Mouse (Mus musculus) forelimb bud, embryonic 11.5 days (tissue): ENCODE measurements at regions not wholly inside any gene's neighbourhood (a gene's known extent, or its start where the extent isn't known, plus 50 kb on each side); places are given as distances from the start of the nearest gene placed in this dataset.

Experiments used
- DNase-seq: peaks from one replicate; pipeline ENCODE4 v3.0.0-alpha.2; 2012; ENCODE audit warnings: low read depth, low spot score

DNA sequence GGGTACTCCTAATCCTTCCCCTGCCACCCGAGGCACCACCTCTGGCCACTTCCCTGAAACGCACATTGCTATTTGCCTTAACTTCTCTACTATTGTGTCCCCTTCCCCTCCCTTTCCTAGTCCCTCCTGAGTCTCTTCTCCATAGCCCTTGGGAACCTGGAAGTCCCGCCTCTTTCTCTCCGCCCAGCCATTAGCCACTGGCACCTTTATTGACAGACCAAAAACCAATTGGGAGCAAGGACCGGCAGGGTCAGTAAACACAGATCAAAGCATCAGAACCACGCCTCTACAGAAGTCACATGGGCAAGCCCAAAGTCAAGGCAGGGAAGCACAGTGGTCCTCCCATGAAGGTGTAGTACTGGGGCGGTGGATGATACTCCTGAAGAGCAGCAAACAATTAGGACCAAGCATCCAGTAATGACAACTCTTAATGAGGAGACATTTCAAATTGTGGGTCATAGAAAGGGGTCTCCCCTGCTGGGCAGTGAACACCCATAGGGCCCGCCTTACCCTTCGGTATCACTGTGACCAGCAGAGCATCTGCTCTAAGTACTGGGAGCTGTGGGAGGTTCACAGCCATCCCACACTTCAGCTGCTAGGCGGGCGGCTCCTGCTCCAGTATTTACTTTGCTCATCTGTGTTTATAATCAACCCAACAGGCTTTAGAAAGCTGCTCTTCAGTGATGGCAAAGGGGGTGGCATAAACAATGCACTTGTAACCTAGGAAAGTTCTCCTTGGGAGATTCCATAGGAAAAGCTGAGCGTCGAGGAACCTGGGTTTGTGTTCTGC, 226.5 kb upstream of the Mphosph6 start:
- DNase-seq, result no peak

DNA sequence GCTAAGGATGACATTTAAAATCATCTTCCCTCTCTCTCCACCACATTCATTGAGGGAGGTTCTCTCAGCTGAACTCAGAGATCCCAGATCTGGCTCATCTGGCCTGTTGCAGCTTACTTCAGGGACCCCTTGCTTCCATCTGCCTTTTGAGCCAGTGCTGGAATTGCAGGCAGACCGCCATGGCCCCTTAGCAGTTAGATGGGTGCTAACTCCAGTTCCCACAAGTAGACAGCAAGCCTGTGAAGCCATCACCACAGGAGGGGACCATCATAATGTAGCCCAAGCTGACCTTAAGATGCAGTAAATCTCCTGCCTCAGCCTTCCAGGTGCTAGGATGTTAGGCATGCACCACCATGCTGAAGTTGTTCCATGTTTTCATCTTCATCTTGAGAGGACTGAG, 221.7 kb upstream of the Mphosph6 start:
- no peak for DNase-seq

- no peak for DNase-seq
Observed at GRCm38 (mm10) chr8:118021978-118022377, 220.2 kb upstream of the Mphosph6 start.

- DNase-seq, result no peak
Observed at GRCm38 (mm10) chr8:118017261-118017660, 215.5 kb upstream of the Mphosph6 start.

DNA sequence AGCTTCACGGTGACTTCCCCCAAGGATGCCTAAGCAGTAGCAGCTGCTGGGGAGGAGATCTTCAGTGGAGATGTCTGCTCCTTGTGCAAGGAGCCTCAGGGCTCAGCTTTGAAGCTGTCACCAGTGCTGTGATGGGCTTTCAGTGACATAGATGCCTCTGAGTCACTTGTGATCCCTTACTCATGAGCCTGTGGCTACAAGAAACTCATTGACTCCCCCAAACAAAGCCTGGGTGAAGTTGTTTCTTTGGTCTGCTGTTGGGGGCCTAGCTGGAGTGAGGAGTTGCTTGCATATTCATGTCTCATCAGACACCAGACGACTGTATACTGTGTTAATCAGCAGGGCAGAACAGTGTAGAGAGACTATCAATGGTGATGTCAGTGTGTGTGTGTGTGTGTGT, 203.4 kb upstream of the Mphosph6 start:
- no peak for DNase-seq

GRCm38 (mm10) chr8:118004391-118004851, 202.7 kb upstream of the Mphosph6 start:
- DNase-seq, result peak; percentile 57

DNA sequence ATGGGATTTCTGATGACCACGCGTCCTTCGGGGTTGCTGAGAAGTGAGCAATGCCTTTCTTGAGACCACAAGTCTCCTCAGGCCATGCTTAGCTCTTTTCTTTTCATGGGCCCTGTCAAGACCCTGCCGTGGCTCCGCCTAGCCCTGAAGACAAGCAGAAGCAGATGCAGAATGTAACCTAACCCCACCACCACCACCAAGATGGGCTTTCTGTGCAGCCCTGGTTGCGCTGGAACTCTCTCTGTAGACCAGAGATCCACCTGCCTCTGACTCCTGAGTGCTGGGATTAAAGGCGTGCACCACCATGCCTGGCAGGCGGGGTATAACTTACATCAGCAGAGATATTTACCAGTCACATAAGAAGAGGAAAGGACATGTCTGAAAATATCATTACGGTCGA, 199.4 kb upstream of the Mphosph6 start:
- DNase-seq, result no peak

GRCm38 (mm10) chr8:117991826-117992225, 190.1 kb upstream of the Mphosph6 start:
- no peak for DNase-seq

- no peak for DNase-seq
Observed at GRCm38 (mm10) chr8:117988781-117989180, 187.0 kb upstream of the Mphosph6 start.

GRCm38 (mm10) chr8:117968306-117968705, 166.6 kb upstream of the Mphosph6 start:
- no peak for DNase-seq

DNA sequence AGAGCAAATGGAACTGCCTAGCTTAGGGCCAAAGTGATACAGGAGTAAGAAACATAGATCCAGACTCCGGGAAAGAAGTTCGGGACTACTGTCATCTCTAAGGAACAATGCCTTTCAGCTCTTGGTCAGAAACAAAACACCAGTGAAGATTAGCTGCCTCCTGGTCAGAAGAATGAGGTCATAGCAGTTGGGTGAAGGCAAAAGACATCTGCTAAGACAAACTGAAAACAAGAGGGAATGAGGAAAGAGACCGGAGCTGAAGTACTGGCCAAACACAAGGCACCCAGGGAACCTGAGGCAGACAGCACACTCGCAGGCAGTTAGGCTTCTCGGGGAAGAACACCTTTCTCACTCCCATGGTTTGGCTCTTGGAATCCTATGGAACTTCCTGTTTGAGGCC, 164.8 kb upstream of the Mphosph6 start:
- DNase-seq, result no peak

DNA sequence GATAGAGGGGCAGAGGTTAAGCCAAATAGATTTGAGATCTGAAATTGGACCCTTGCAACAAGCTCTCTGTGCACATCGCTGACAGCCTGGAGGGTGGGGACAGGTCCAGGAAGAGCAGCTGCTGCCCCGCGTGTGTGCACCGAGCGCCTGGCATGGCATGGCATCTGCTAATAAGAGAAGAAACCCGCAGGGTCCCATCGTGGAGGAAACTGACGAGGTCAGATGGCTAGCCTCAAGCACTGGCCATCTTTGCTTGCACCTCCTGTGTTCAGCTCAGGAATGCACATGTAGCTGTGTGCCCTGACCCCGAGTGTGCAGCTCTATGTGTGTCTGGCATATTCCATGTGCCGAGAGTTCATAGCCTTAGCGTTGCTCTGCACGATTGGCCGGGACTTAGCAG, 161.7 kb upstream of the Mphosph6 start:
- no peak for DNase-seq

DNA sequence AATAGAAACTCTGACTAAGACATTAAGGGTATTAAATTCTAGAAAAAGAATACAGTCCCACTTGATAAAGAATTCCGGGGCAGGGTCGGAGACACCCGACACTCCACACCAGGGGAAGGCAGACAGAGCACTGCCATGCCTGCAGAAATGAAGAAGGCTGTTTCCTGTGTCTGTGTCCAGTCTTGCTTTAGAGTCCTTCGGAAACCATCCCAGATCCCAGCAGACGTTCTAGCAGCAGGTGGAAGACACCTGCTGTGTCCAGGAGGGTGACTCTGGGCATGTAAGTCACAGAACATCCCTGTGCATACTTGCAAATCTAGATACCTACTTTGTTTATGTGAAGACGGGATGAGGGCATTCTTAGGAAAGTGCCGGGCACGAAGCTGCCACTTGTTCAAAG, 160.9 kb upstream of the Mphosph6 start:
- DNase-seq, result no peak

DNA sequence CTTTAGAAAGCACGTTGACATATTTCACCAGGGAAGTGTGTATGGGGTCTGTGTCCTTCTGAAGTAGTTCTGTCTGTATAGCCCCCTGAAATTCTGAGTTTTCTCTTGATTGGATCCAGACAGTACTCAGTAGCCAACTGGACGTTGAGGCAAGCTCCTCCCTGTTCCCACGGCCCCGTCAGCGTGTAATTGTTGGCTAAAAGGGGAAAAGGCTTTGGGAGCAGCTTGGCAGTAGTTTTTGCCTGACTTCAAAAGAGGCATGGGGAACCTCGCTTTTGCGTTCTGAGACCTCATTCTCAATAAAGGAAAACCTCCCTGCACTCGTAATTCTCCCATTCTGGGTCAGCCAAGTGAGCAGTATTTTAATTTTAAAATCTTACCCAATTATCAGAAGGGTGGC, 157.8 kb upstream of the Mphosph6 start:
- no peak for DNase-seq

DNA sequence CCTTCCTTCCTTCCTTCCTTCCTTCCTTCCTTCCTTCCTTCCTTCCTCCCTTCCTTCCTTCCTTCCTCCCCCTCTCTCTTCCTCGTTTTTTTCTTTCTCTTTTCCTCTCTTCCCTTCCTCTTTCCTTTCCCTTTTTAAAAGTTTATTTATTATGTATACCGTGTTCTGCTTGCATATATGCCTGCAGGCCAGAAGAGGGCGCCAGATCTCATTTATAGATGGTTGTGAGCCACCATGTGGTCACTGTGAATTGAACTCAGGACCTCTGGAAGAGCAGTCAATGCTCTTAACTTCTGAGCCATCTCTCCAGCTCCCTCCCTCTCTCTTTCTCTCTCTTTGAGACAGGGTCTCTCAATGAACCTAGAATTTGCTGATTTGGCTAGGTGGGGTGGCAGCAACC, 157.2 kb upstream of the Mphosph6 start:
- no peak for DNase-seq

DNA sequence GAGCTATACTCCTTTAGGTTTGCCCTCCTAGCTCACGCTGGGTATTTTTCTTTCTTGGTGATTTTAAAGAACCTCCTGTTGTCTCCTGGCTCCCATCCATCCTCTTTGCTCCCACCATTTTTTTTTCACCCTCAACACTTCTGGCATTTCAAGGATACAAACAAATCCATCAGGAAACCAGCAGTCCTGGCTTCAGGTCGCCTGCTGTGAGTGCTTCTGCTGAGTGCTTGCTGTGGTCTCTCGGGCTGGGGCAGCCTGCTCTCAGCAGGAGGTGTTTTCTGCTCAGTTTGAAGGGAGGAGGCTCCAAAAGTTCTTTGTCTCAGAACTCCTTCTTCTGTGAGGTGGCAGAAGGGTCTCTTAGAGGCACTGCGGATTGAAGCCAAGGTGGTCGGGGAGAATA, 149.9 kb upstream of the Mphosph6 start:
- DNase-seq, result no peak

DNA sequence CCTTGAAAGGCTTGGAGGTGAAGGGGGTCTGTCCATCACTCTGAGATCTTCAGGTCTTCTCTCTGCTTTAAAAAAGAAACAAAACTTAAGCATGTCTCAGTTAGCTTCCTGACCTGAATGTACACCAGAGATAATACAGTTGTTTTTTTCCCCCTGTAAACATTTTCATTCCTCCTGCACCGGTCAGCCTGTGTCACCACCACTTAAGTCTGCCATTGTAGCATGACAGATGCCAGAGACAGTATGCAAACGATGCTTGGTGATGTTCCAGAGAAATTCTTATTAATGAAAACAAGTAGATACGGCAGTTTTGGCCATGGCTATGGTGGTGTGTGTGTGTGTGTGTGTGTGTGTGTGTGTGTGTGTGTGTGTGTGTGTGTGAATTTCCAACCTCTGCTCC, 144.8 kb upstream of the Mphosph6 start:
- DNase-seq, result no peak

GRCm38 (mm10) chr8:117934566-117935094, 132.9 kb upstream of the Mphosph6 start:
- no peak for DNase-seq

DNA sequence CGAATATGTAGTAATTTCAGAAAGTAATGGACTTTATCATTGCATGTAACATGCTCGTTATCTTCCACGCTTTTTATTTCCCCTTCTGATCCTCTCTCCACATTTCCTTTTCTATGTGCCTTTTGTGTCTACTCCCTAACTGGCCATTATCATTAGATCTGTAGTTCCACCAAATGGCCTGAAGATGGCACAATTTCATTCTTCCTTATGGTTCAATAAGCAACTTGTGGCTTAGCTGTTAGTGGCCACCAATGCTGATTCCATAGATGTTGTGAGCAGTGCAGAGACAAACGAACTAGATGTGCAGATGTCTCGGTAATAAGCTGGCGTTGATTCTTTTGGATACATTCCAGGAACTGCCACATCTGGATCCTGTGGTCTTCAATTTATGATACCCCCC, 128.9 kb upstream of the Mphosph6 start:
- DNase-seq, result peak; percentile 77

DNA sequence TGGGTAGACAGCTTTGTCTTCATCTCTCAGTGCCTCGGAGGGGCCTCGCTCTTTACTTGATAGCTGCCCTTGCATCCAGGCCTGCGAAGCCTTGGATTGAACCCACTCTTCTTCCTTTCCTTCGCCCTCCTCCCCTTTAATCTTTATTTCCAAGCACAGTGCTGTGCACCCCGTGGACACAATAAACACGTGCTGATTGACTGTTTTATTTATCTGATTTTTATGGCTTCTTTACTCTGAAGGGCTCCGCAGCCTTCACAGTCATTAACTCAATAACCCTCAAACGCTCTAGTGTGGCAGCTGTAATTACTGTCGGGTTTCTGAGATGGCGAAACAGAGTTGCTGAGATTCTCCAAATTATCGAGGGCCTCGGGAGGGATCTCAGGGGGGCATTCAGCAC, 127.9 kb upstream of the Mphosph6 start:
- peak; percentile 34 for DNase-seq

DNA sequence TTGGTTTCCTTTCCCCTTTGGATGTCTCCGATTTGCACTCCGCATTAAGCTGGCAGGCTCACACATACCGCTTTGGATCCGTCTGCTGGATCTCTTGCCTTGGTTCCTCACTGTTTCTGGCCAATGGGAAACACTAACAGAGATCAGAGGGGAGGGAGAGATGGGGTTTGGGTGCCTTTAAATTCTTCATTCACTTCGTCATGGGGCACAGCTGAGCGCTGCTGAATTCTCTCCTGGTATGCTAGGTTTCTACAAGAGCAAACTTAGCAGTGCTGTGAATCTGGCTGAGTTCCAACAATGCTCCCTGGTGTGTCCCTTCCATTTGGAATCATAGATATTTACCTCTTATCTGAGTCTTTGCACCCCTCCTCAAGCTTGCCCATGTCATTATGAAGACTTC, 121.6 kb upstream of the Mphosph6 start:
- no peak for DNase-seq

GRCm38 (mm10) chr8:117903052-117903451, 101.3 kb upstream of the Mphosph6 start:
- no peak for DNase-seq

DNA sequence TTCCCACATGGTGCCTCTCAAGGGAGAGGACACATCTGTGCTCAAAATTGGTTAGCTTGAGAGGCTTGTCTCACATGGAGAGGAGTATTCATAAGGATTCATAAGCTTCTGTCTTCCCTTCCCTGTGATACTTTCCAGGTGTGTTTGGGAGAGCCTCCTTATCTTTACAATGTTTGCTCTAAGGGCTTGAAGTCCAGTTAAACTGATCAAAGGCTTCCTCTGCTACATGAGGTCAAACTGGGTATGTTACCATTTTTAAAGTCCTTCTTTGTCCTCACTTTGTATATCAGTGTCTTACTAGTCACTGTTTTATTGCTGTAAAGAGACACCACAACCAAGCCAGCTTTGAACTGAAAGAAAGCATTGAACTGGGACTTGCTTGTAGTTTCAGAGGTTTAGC, 98.1 kb upstream of the Mphosph6 start:
- no peak for DNase-seq

DNA sequence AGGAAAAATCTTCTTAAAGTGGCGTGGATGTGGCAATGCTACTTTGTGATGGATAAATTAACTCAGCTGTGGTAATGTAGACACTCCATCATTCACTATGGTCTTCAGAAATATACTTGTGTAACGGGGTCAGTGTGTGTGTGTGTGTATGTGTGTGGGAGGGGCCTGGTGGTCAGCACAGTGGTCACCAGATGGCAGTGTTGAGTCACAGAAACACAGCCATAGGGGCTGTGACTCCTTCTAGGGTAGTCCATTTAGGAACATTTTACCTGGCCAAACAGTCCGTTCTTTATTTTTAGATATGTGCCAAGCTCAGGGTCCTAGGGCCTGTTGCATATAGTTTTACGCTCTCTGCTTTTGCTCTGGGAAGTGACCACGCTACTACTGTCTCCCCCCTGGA, 96.3 kb upstream of the Mphosph6 start:
- peak; percentile 55 for DNase-seq
